ENCODE assay signal across 32 mouse cellular contexts in the genomic region with DNA sequence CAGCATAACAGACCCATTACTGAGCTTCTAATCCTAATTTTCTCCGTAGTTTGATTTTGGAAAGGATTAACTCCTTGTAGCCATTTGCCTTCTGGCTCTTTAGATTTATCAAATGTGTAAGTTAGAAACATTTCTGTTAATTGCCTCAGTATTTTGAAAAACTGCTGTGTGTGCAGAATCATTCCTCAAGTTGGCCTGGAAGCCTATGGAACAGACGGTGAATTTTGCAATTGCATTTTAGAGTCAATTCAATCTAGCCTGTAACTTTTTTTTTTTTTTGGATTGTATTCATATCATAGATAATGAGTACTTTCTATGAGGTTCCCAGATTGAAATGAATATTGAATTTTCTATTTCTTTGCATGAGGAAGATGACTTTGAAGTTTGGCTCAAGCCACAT.
"Had no signal": no experiment of that assay in that cellular context is flagged by ENCODE, and none has a peak within 500 bp of the region (broad histone marks: within the 10 kb centered on the region; RNA-seq: fewer than 3 reads in every experiment).

No protein-coding gene starts in this region.

- H3K4me3 ChIP-seq: heart, embryonic 15.5 days; hindbrain, embryonic 10.5 days; hindbrain, embryonic 12.5 days; hindbrain, embryonic 13.5 days; hindbrain, embryonic 15.5 days; intestine, embryonic 15.5 days; kidney, embryonic 15.5 days; layer of hippocampus, adult 2 months; left cerebral cortex, adult 2 months had no signal

- ATAC-seq: hindbrain, embryonic 16.5 days; hindbrain, postnatal 0 days; inflammation-experienced regulatory T-cells, adult 6 months; intestine, embryonic 15.5 days; intestine, embryonic 16.5 days; intestine, postnatal 0 days had no signal

- H3K36me3 ChIP-seq: heart, embryonic 15.5 days; hindbrain, embryonic 10.5 days; hindbrain, embryonic 12.5 days; hindbrain, embryonic 13.5 days; hindbrain, embryonic 15.5 days; intestine, embryonic 15.5 days; kidney, embryonic 15.5 days had no signal

- H3K27ac ChIP-seq: heart, embryonic 15.5 days; hindbrain, embryonic 10.5 days; hindbrain, embryonic 12.5 days; hindbrain, embryonic 13.5 days; hindbrain, embryonic 14.5 days; hindbrain, embryonic 15.5 days; hindbrain, postnatal 0 days; intestine, embryonic 15.5 days; kidney, embryonic 15.5 days; kidney, postnatal 0 days; layer of hippocampus, adult 2 months; left cerebral cortex, adult 2 months had no signal

- H3K9me3 ChIP-seq: heart, embryonic 15.5 days; hindbrain, embryonic 10.5 days; hindbrain, embryonic 12.5 days; hindbrain, embryonic 13.5 days; hindbrain, embryonic 15.5 days; intestine, embryonic 15.5 days; kidney, embryonic 15.5 days had no signal

- H3K4me1 ChIP-seq: heart, embryonic 15.5 days; hindbrain, embryonic 10.5 days; hindbrain, embryonic 12.5 days; hindbrain, embryonic 13.5 days; hindbrain, embryonic 15.5 days; intestine, embryonic 15.5 days; kidney, embryonic 15.5 days had no signal

- H3K4me2 ChIP-seq: heart, embryonic 15.5 days; hindbrain, embryonic 12.5 days; hindbrain, embryonic 13.5 days; hindbrain, embryonic 14.5 days; hindbrain, embryonic 15.5 days; intestine, embryonic 15.5 days; kidney, embryonic 15.5 days had no signal

- DNase-seq: heart, postnatal 10 days; heart, postnatal 14 days; heart, postnatal 36 days; heart, postnatal 4 days; kidney, adult 11 months; kidney, adult 18-20 months; kidney, adult 2 months; kidney, adult 8-10 months; kidney, adult 9 months; kidney, postnatal 10 days; kidney, postnatal 14 days; kidney, postnatal 25 days; kidney, postnatal 36 days; kidney, postnatal 4 days; layer of hippocampus, adult 9-11 months; layer of hippocampus, postnatal 36 days had no signal

- H3K9ac ChIP-seq: heart, embryonic 15.5 days; hindbrain, embryonic 12.5 days; hindbrain, embryonic 13.5 days; hindbrain, embryonic 14.5 days; hindbrain, embryonic 15.5 days; intestine, embryonic 15.5 days; kidney, embryonic 15.5 days had no signal

- H3K27me3 ChIP-seq: heart, embryonic 15.5 days; hindbrain, embryonic 12.5 days; hindbrain, embryonic 13.5 days; hindbrain, embryonic 15.5 days; intestine, embryonic 15.5 days; kidney, embryonic 15.5 days had no signal
